Mouse (Mus musculus) macrophage (primary cell): Measurements from ENCODE around the gene Gm30083. TPM values are rescaled to one million over a fixed set of nuclear protein-coding genes. Genes with fewer than 3 reads are reported as not detected.

Experiments
- H3K27ac ChIP-seq: fragments of 350-480 bp; formaldehyde crosslinking; 2 replicates; pipeline ENCODE4 v1.9.0; 2021
- H3K36me3 ChIP-seq: fragments of 350-480 bp; formaldehyde crosslinking; 2 replicates; pipeline ENCODE4 v1.9.0; 2021; ENCODE audit errors: inconsistent target
- H3K4me3 ChIP-seq: fragments of 350-480 bp; formaldehyde crosslinking; 2 replicates; pipeline ENCODE4 v1.9.0; 2021; ENCODE audit errors: inconsistent target
- H3K79me2 ChIP-seq: fragments of 350-480 bp; formaldehyde crosslinking; 2 replicates; pipeline ENCODE4 v1.9.0; 2021; ENCODE audit errors: inconsistent target
- WGBS: methylation state at CpG from one replicate; pipeline ENCODE4 v1.1.7; 2026; ENCODE audit warnings: inconsistent platforms; ENCODE audit not compliant: missing documents; 5-methylcytosine and 5-hydroxymethylcytosine counted together
- polyA plus RNA-seq: library from polyadenylated mRNA; stranded (reverse); fragments of 250-400 nt; gene quantifications from 3 replicates; pipeline ENCODE4 v1.2.4, GENCODE M21; 2018; ENCODE audit warnings: inconsistent platforms
- total RNA-seq, 78 experiments: library from RNA; depleted of rRNA; stranded (reverse); fragments of 250-400 nt; gene quantifications; 1 replicate in 9 of 78; 2 replicates in 24 of 78; 3 replicates in 43 of 78; 4 replicates in 2 of 78; pipeline ENCODE4 v1.2.4; 2018; ENCODE audit warnings: inconsistent platforms in 56 of 78

Gm30083 gene
- not detected for total RNA-seq (2018; cell fraction: chromatin; rRNA removed)
- not detected for total RNA-seq (2018; cell fraction: cytosol; rRNA removed)
- not detected for total RNA-seq (2018; cell fraction: nucleus; rRNA removed)
- polyA plus RNA-seq = not detected in 3 replicates

DNA sequence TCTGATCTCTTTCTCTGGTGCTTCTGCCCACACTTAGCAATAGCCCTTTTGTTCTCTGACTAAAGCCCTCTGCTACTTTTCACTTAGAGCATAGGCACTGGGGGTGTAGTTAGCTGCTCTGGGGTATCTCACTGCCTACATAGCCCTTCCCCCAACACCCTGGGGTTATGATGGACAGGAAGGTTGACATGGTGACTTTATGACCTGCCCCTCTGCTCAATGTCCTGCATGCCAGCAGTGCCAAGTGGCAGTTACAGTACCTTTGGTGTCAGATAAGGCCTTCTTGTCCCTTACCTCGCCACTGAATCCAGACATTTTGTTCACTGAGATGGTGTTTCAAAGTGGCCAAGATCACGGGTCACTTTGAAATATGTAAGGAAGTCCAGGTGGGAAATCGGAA is at the start of gene Gm30083:
Gene Gm30083, minus strand, starts transcription at position 120 of the 400 bp plus-strand sequence.
- 91% methylated on average over 3 of the region's 3 CpGs for WGBS
- no peak within 1 kb of the TSS for H3K27ac ChIP-seq
- H3K4me3 ChIP-seq = no peak within 1 kb of the TSS
- no peaks in the 10 kb centered on the region for H3K36me3 ChIP-seq
- H3K79me2 ChIP-seq = no peaks in the 10 kb centered on the region

DNA sequence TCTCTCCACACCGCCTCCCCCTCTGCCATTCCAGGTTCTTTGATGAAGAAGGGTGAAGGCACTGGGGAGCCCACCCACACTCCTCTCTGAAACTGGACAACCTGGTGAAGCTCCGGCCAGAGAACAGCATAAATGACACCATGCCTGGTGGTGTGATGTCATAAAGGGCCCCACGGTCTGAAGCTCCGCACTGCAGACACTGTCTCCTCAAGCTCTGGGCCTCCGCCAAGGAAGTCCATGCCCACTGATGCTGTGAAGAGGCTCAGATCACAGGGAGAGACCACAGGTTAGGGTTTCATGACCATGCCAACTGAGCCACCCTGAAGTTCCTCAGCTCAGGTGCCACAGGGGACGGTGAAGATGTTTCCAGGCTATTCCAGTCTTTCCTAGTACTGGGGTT is 37.5 kb upstream of the Gm30083 start, which contains the start of gene Antxrl:
Gene Antxrl, plus strand, starts transcription at position 192 of the 400 bp plus-strand sequence.
- no peaks in the 10 kb centered on the region for H3K36me3 ChIP-seq
- H3K27ac ChIP-seq = no peak within 1 kb of the TSS
- no peak within 1 kb of the TSS for H3K4me3 ChIP-seq
- 99% methylated on average over 5 of the region's 6 CpGs for WGBS
- H3K79me2 ChIP-seq = no peaks in the 10 kb centered on the region

DNA sequence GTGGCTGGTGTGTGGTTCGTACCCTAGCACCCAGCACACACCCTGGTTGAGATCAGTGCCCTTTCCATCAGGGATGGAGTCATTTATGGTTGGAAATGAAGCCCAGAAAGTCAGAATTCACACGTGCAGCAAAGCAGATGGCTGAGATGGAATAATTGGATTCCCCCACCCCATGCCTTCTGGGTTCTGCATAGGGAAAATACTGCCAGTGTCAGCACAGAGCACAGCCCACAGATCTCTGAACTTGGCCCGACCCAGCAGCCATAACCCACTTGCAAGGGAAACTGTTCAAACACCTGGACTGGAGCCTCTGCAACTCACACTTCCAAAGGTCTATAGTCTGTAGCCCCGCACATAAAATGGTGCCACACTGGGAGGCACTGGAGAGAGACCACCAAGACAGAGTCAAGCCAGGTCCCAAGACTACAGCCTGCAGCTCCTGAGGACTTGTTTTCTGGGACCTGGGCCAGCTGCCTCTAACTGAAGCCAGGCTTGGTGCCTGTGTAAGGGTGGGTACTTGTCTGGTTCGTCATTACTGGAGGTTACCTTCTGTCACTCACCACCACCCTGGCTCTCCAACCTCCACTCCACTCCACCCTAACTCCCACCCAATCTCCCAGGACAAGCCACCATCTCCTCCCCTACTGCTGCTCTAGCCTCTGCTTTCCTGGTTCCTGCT is 35.3 kb upstream of the Gm30083 start:
- 79% methylated on average over 5 of the region's 5 CpGs for WGBS
- Histone ChIP-seq H3K27ac (no peak overlapping the region), H3K4me3 (no peak overlapping the region), H3K36me3 (no peaks in the 10 kb centered on the region), H3K79me2 (no peaks in the 10 kb centered on the region)

DNA sequence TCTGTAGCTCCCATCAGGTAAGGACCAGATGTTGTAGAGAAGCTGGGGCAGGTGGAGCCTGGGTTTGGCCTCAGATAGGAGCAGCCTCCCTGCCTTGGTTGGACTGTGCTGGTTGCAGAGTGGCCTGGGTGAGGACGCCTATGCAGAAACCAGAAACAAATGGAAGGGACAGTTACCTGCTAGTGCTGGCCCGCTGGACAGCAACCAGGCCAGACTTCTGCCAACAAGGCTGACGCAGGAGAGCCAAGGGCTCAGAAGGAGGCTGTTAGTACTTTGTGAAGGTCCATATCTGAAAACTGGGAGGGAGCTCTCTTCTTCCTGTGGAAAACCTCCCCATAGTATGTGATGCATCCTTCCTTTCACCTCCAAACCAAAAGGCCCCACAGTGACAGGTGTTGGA is 28.4 kb upstream of the Gm30083 start:
- WGBS = 83% methylated on average over 3 of the region's 3 CpGs
- Histone ChIP-seq H3K4me3 (no peak overlapping the region), H3K79me2 (no peaks in the 10 kb centered on the region), H3K27ac (no peak overlapping the region), H3K36me3 (no peaks in the 10 kb centered on the region)

DNA sequence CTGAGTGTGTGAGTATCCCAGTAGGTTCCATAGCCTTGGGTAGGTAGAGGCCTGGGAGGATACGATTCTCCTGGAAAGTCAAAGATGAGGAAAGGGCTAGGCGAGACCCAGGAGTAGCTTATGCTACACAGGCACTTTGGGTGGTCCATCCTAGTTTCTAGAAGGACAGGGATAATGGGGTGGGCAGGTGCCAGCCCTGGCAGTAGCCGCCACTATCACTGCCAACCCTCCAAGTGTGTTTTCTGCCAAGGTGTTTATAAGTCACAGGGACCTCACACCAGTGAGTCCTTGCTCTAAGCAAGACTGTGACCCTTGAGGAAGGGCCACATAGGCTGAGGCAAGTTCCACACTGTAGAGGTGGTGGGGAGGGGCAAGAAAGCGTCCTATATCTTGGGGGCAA is 26.3 kb upstream of the Gm30083 start:
- H3K79me2 ChIP-seq = no peaks in the 10 kb centered on the region
- H3K27ac ChIP-seq = no peak overlapping the region
- no peaks in the 10 kb centered on the region for H3K36me3 ChIP-seq
- 81% methylated on average over 4 of the region's 4 CpGs for WGBS
- H3K4me3 ChIP-seq = no peak overlapping the region

DNA sequence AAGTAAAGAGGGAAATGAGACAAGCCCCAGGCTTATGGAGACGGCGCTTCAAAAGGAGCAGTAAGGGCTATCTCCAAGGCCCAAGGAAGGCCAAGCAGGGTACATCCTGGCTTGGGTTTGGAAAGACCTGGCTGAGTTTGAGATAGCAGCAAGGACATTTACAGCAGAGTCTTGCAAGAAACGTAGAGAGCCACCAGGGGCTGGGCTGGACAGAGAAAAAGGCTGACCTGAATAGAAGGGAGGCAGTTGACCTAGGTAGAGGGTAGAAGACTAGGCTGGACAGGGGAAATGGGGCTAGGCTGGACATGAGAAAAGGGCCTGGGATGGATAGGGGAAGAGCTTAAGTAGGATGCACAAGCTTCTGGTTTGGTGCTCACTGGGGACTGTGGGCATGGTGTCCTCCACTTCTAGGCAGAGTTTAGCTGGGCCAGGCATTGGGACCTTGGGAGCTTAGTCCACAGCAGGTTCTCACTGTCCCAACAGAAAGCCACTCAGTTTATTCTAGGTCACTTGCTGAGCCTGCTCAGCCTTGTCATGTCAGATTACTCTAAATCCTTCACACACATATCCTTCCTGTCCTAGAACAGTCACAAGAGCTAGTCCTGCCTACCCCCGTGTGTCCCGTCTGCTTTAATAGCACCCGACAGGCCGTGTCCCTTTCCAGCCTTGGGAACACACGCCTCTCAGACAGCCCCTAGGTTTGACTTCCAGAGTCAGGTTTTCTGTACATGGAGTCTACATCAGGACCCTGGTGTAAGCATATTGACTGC is 19.0 kb upstream of the Gm30083 start:
- Histone ChIP-seq H3K4me3 (no peak overlapping the region), H3K36me3 (no peaks in the 10 kb centered on the region), H3K27ac (no peak overlapping the region), H3K79me2 (no peaks in the 10 kb centered on the region)
- WGBS = 92% methylated on average over 8 of the region's 8 CpGs

DNA sequence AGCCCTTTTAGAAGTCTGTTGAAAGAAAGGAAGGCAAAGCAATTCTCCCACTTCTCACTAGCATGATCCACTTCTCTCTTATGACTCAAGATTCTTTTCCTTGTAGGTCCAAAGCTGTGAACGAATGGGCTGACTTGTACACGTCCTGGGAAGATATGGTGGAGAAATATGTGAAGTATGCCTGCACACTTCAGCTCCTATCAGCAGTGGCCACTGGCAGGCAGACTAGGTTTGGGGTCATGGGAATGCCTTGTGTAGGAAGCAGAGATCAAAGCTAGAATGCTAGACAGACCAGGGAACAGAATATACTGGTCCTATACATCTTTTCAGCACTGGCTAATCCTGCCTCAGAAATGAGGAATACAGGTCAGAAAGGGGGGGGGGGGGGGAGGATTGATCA is 11.7 kb upstream of the Gm30083 start:
- Histone ChIP-seq H3K27ac (no peak overlapping the region), H3K36me3 (no peaks in the 10 kb centered on the region), H3K4me3 (no peak overlapping the region), H3K79me2 (no peaks in the 10 kb centered on the region)
- WGBS = 88% methylated on average over 2 of the region's 2 CpGs

DNA sequence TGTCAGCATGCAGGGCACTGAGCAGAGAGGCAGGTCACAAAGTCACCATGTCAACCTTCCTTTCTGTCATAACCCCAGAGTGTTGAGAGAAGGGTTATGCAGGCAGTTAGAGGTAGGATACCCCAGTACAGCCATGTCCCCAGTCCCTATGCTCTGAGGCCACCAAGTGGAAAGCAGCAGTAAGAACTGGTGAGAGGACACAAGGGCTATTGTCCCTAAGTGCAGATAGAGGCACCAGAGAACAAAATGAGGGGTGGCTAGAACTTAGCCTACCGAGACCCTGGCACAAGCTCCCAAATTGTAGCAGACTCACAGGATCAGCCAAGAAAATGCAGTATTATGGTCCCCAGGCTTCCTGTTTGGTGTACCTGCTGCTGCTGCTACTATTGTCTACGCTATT is 2.0 kb upstream of the Gm30083 start:
- Histone ChIP-seq H3K27ac (no peak overlapping the region), H3K36me3 (no peaks in the 10 kb centered on the region), H3K4me3 (no peak overlapping the region), H3K79me2 (no peaks in the 10 kb centered on the region)
- WGBS = 95% methylated on average over 2 of the region's 2 CpGs

DNA sequence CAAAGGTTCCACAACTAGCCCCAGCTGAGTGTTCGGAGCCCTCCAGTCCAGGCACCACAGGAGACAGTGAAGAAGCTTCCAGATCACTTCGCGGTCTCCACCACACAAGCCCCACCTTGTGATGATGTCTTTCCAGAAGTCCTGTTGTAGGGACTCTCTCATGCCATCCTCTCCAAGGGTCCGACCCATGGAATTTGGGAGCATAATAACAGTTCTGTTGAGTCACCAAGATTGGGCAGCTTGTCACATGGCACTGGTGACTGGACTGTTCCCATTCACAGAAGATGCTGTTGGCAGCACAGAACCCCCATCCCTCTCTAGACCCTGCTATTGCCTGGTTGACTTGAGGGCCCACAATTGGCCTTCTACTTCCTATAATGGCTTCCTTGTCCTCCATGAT is 1.4 kb upstream of the Gm30083 start, which contains the start of gene Gm5460:
Gene Gm5460, plus strand, starts transcription at position 378 of the 400 bp plus-strand sequence.
- no peaks in the 10 kb centered on the region for H3K36me3 ChIP-seq
- H3K79me2 ChIP-seq = no peaks in the 10 kb centered on the region
- no peak within 1 kb of the TSS for H3K4me3 ChIP-seq
- H3K27ac ChIP-seq = no peak within 1 kb of the TSS
- WGBS = 87% methylated on average over 4 of the region's 4 CpGs

DNA sequence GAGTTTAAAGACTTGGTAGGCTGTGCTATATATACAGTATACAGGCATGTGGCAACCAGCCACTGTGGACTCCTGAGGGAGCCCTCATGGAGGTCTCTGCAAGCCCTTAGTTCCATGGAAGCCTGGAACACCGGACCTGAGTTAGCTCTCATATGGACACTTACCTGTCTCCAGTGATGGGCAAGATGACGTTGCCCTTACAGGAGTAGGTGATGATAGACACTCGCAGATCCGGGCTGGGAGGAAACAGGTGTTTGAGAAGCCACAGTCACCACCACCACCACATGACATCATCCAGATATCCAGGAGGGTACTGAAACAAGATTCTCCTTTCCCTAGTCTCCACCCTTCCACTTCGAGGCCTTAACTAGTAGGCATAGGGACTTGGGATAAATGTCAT is 12.6 kb downstream of the Gm30083 start:
- no peak overlapping the region for H3K4me3 ChIP-seq
- H3K79me2 ChIP-seq = no peaks in the 10 kb centered on the region
- 72% methylated on average over 5 of the region's 5 CpGs for WGBS
- H3K36me3 ChIP-seq = no peaks in the 10 kb centered on the region
- no peak overlapping the region for H3K27ac ChIP-seq

DNA sequence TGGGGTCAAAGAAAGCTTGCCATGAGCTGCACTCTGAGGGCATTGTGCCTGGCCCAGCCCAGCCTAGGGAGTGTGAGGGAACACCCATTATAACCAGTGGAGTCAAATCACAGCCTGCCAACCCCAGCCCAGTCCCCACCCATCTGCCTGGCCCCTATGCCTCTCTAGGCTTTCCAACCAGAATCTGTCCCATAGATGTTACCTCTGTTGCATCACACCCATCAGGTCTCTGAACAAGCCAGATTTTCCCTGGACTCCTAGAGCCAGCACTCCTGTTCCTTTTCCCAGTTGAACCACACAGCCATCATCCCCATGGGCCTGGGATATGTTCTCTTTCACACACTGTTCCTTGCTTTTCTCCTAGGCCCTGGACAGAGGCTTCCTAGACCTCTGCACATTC is 13.5 kb downstream of the Gm30083 start:
- no peak overlapping the region for H3K27ac ChIP-seq
- no peaks in the 10 kb centered on the region for H3K36me3 ChIP-seq
- no peaks in the 10 kb centered on the region for H3K79me2 ChIP-seq
- no peak overlapping the region for H3K4me3 ChIP-seq

DNA sequence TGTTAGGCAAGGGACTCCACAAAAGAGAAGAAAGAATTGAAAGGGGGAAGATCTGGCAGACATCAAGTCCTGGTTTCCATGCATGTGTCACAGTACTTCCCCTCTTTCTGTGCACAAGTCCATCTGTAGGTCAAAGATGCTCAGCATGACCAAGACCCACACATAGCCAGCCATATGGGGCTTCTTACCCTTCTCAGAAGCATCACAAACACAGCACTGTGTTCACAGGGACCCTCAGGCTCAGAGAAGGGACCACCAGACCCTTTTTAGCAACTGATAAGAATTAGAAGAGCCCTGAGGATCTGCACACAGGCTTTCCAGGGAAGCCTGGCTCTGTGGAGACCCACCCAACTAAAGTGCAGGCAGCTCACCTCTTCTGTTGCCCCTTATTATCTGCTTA is 14.9 kb downstream of the Gm30083 start:
- Histone ChIP-seq H3K27ac (no peak overlapping the region), H3K4me3 (no peak overlapping the region), H3K36me3 (no peaks in the 10 kb centered on the region), H3K79me2 (no peaks in the 10 kb centered on the region)

DNA sequence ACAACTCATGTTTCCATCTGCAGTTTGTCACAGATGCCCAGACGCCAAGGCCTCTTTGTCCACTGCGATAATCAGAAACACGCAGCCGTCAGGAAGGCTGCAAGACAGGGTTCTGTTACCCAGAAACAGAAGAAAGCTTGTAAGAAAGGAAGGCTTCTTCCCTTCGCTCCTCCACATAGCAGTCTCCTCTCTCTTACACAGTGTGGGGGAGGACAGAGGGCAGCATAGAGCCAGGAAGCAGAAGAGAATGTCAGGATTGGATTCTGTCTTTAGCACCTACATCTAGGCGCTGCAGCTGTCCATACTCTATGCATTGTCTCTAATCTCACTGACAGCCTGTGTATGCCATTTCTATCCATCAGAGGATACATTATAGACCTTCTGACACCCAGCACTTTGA is 17.6 kb downstream of the Gm30083 start:
- H3K79me2 ChIP-seq = no peaks in the 10 kb centered on the region
- H3K4me3 ChIP-seq = no peak overlapping the region
- H3K27ac ChIP-seq = no peak overlapping the region
- WGBS = 78% methylated on average over 6 of the region's 6 CpGs
- no peaks in the 10 kb centered on the region for H3K36me3 ChIP-seq

DNA sequence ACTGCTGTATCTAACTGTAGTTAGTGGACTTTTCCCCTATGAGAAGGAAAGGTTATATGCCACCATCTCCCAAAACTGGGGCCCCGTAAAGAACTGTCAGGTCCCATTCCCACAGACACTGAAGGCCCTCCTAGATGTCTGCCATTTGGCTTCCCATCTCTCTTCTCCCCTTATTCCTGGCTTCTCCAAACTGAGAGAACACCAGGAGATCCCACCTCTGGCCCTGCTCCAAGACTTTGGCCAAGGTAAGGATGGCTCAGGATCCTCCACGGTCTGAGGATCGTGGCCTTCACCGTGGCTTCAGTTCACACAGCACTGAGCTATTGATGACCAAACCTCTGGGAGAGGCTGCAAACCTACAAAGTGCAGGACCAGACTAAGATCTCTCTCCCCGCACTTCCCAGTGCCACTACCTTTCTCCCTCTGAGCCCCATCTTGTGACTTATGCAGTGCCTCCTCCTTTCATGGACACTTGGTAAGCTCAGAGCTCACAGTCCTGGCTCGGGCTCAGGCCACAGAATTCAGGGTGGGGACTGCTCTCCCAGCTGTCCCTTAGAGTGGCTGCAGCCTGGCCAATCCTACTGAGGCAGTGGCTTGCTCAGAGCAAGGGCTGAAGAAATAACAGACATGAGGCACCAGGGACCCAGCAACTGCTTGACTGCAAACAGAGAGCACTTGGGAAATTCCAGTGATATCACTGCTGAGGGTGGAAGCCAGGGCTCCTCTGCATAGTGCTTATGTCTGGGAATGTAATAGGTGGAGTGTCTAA is 21.3 kb downstream of the Gm30083 start:
- Histone ChIP-seq H3K4me3 (no peak overlapping the region), H3K36me3 (no peaks in the 10 kb centered on the region), H3K79me2 (no peaks in the 10 kb centered on the region), H3K27ac (no peak overlapping the region)
- WGBS = 89% methylated on average over 6 of the region's 6 CpGs

DNA sequence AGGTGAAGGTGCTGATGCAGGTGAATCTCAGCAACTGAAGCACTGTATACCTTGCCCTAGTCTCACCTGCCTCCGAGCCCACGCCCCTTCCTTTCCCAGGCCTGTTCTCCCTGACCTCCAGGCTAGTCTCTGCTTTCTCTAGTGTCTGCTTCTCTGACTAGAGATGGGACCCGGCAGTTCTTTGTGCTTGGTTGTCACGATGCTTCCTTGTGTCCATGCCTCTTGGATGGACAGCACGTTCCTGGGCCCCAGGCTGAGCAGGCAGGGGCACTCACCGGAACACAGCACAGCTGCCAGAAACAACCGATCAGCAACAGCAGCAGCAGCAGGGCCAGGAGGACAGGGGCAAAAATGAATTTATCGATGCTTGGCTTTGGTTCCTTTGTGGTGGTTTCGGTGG is 21.9 kb downstream of the Gm30083 start:
- whole genome bisulfite sequencing = 86% methylated on average over 8 of the region's 9 CpGs
- Histone ChIP-seq H3K27ac (no peak overlapping the region), H3K79me2 (no peaks in the 10 kb centered on the region), H3K4me3 (no peak overlapping the region), H3K36me3 (no peaks in the 10 kb centered on the region)
